Mouse (Mus musculus) liver, postnatal 0 days (tissue): ENCODE data around the gene Cuta.

Experiments used
- CTCF ChIP-seq: sonication (generic); IDR thresholded peaks from 2 replicates; pipeline ENCODE4 v1.5.1; 2016; ENCODE audit warnings: antibody characterized with exemption, low read depth
- EP300 ChIP-seq: IDR thresholded peaks from 2 replicates; pipeline ENCODE4 v1.6.1; 2016; ENCODE audit warnings: antibody characterized with exemption, low read depth, mild to moderate bottlenecking

DNA sequence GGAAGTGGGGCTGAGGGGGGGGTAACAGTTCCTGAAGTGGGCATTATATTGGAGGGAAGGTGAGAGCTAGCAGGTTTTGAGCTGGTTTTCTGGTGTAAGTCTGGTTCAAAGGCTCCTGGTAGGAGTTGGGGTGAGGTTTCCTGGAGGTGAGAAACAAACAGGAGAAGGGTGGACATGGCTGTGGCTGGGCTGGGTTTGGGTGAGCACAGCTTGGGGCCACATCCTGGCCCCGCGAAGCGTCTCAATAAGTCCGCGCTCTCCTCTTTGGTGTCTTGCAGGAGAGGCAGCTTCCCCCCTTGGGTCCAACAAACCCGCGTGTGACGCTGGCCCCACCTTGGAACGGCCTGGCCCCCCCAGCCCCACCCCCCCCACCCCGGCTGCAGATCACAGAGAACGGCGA is 30.9 kb upstream of the Cuta start:
- TF ChIP-seq CTCF (no peak), EP300 (no peak)
